Mouse (Mus musculus) heart, embryonic 11.5 days (tissue): Measurements from ENCODE around the gene Atraid. TPM values are rescaled to one million over a fixed set of nuclear protein-coding genes. Genes with fewer than 3 reads are reported as not detected.
"Not testable (repeated sequence)": the region's sequence is repeated elsewhere in the genome, so short reads cannot be mapped to it uniquely, and the experiment has no call there.

Experiments used
- ATAC-seq: fragments of 200-750 bp; cut with Nextera tagmentation; replicated peaks from 2 replicates; pipeline ENCODE4 v1.8.0; 2017; ENCODE audit warnings: moderate library complexity; ENCODE audit not compliant: insufficient number of reproducible peaks, low FRiP score, low TSS enrichment
- H3K27ac ChIP-seq: fragments of 300-500 bp; sonication (generic); 2 replicates; pipeline ENCODE4 v1.5.1; 2014; ENCODE audit warnings: mild to moderate bottlenecking, low read depth, low read length
- H3K27me3 ChIP-seq: fragments of 300-500 bp; sonication (generic); 2 replicates; pipeline ENCODE4 v1.6.1; 2014; ENCODE audit warnings: mild to moderate bottlenecking, low read length, mixed read lengths; ENCODE audit not compliant: control insufficient read depth, insufficient read depth
- H3K36me3 ChIP-seq: fragments of 300-500 bp; sonication (generic); 2 replicates; pipeline ENCODE4 v1.6.1; 2014; ENCODE audit warnings: mild to moderate bottlenecking, low read length, moderate library complexity, mixed read lengths; ENCODE audit not compliant: control insufficient read depth, insufficient read depth
- H3K4me1 ChIP-seq: fragments of 300-500 bp; sonication (generic); 2 replicates; pipeline ENCODE4 v1.6.1; 2014; ENCODE audit warnings: low read length; ENCODE audit not compliant: control insufficient read depth, insufficient read depth
- H3K4me2 ChIP-seq: fragments of 300-500 bp; sonication (generic); 2 replicates; pipeline ENCODE4 v1.6.1; 2014; ENCODE audit warnings: mild to moderate bottlenecking, moderate library complexity
- H3K4me3 ChIP-seq: fragments of 300-500 bp; sonication (generic); 2 replicates; pipeline ENCODE4 v1.5.1; 2014; ENCODE audit warnings: low read depth, low read length
- H3K9ac ChIP-seq: fragments of 300-500 bp; sonication (generic); 2 replicates; pipeline ENCODE4 v1.6.1; 2014; ENCODE audit warnings: mild to moderate bottlenecking, low read depth, low read length, moderate library complexity
- H3K9me3 ChIP-seq: fragments of 300-500 bp; sonication (generic); replicated peaks from 2 replicates; pipeline ENCODE4 v1.6.1; 2016; ENCODE audit warnings: low read length; ENCODE audit not compliant: control insufficient read depth
- WGBS: fragments of 180-500 bp; shearing (Covaris S2); extraction: QIAGEN DNeasy Blood & Tissue Kit; methylation state at CpG from one replicate; pipeline ENCODE4 v1.1.7; 2014; ENCODE audit not compliant: insufficient replicate concordance; 5-methylcytosine and 5-hydroxymethylcytosine counted together
- polyA plus RNA-seq: library from polyadenylated mRNA; unstranded; fragments of >200 nt; fragmentation: Nextera tagmentation; extraction: Ambion mirVana; gene quantifications from 2 replicates; pipeline ENCODE4 v1.2.1, GENCODE M21; 2014

Gene Atraid
- polyA plus RNA-seq, 1 experiment from 2014 or later: 101 TPM

DNA sequence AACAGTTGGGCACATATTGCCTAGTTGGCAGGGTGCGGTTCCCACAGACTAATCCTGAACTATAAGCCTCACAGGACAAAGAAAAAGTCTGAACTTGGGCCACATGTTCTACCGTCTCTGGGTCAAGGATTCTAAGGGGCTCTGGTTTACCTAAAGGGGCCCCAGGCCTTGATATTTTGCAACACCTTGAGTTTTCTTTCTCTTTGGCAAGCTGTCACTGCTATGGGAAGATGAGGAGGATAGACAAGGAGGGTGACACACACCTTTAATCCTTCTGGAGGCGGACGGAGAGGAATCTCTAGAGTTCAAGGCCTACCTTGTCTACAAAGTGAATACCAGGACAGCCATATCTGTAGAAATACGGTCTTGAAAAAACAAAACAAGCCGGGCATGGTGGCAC lies 1.7 kb upstream of the Atraid start:
- no peaks in the 10 kb centered on the region for H3K27me3 ChIP-seq
- 89% methylated on average over 6 of the region's 6 CpGs for WGBS
- no peaks in the 10 kb centered on the region for H3K36me3 ChIP-seq
- H3K4me1 ChIP-seq: no peaks in the 10 kb centered on the region
- H3K4me3 ChIP-seq: no peak overlapping the region
- no peak for ATAC-seq
- H3K4me2 ChIP-seq: no peak overlapping the region
- no peak overlapping the region for H3K27ac ChIP-seq
- no peaks in the 10 kb centered on the region for H3K9me3 ChIP-seq
- no peak overlapping the region for H3K9ac ChIP-seq

DNA sequence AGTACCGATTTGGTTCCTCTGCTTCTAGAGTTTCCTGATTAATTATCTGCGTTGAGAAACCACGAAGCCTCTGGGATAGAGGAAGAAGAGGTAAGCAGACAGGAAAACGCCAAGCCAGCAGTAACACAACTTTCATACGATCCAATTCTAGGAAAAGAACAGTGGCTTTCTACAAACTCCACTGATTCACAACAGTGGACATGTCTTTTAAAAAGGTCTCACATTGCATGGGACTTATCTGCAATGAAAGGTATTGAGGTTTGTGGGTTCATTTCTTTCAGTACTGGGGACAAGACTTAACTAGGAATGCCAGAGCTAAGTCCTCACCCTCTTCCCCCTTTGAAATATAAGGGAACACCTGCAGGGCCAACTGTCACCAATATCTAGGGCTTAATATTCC lies 1.0 kb upstream of the Atraid start:
- WGBS: 60% methylated on average over 5 of the region's 5 CpGs
- Histone ChIP-seq H3K27me3 (no peaks in the 10 kb centered on the region), H3K27ac (no peak overlapping the region), H3K4me3 (peak overlapping the region; percentile 76), H3K4me1 (no peaks in the 10 kb centered on the region), H3K9ac (peak overlapping the region; percentile 89), H3K4me2 (peak overlapping the region; percentile 73), H3K9me3 (no peaks in the 10 kb centered on the region), H3K36me3 (no peaks in the 10 kb centered on the region)
- ATAC-seq: no peak

- Histone ChIP-seq H3K9ac (peak within 1 kb of the TSS; percentile 89), H3K27ac (peak within 1 kb of the TSS; percentile 98), H3K27me3 (no peaks in the 10 kb centered on the region), H3K36me3 (no peaks in the 10 kb centered on the region), H3K9me3 (no peaks in the 10 kb centered on the region), H3K4me1 (no peaks in the 10 kb centered on the region), H3K4me2 (peak within 1 kb of the TSS; percentile 73), H3K4me3 (peak within 1 kb of the TSS; percentile 76)
- peak; percentile 43; the same call in 1 of the 2 replicates for ATAC-seq
- 1% methylated on average over 23 of the region's 23 CpGs for WGBS
These were observed 890 bp downstream of the Atraid start, which contains the start of gene Slc5a6 for GRCm38 (mm10) chr5:31048763-31049641. Slc5a6 (minus strand) TSS chr5:31048924.

DNA sequence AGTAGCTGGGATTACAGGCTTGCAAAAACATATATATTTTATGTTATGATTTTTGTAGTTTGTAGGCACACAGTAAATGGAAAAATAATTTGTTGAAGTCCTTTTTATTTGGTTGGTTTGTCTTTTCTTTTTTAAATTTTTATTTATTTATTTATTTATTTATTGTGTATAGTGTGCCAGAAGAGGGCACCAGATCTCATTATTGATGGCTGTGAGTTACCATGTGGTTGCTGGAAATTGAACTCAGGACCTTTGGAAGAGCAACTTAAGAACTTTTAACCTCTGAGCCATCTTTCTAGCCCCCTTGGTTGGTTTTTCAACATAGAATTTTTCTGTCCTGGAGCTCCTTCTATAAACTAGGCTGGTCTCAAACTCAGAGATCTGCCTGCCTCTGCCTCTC lies 2.3 kb downstream of the Atraid start:
- Histone ChIP-seq H3K27ac (no peak overlapping the region), H3K4me1 (peaks cover 2% of the 10 kb centered on the region; the same call in 1 of the 2 replicates), H3K4me3 (no peak overlapping the region), H3K27me3 (no peaks in the 10 kb centered on the region), H3K9ac (no peak overlapping the region), H3K9me3 (no peaks in the 10 kb centered on the region), H3K36me3 (no peaks in the 10 kb centered on the region), H3K4me2 (no peak overlapping the region)
- no peak for ATAC-seq

DNA sequence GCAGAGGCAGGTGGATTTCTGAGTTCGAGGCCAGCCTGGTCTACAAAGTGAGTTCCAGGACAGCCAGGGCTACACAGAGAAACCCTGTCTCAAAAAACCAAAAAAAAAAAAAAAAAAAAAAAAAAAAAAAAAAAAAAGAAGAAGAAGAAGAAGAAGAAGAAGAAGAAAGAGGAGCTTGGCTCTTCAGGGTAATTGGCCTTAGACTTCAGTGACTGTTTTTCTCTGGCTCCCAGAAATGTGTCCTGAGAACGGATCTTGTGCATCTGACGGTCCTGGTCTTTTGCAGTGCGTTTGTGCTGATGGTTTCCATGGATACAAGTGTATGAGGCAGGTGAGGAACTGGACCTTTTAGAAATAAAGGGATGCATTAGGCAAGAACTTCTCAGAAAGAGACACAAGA lies 5.6 kb downstream of the Atraid start:
- H3K4me1 ChIP-seq, H3K9ac ChIP-seq, H3K9me3 ChIP-seq, H3K36me3 ChIP-seq, H3K4me3 ChIP-seq, H3K27me3 ChIP-seq, ATAC-seq, H3K27ac ChIP-seq: not testable (repeated sequence)
- peak overlapping the region; percentile 96 for H3K4me2 ChIP-seq
- 61% methylated on average over 4 of the region's 4 CpGs for WGBS

DNA sequence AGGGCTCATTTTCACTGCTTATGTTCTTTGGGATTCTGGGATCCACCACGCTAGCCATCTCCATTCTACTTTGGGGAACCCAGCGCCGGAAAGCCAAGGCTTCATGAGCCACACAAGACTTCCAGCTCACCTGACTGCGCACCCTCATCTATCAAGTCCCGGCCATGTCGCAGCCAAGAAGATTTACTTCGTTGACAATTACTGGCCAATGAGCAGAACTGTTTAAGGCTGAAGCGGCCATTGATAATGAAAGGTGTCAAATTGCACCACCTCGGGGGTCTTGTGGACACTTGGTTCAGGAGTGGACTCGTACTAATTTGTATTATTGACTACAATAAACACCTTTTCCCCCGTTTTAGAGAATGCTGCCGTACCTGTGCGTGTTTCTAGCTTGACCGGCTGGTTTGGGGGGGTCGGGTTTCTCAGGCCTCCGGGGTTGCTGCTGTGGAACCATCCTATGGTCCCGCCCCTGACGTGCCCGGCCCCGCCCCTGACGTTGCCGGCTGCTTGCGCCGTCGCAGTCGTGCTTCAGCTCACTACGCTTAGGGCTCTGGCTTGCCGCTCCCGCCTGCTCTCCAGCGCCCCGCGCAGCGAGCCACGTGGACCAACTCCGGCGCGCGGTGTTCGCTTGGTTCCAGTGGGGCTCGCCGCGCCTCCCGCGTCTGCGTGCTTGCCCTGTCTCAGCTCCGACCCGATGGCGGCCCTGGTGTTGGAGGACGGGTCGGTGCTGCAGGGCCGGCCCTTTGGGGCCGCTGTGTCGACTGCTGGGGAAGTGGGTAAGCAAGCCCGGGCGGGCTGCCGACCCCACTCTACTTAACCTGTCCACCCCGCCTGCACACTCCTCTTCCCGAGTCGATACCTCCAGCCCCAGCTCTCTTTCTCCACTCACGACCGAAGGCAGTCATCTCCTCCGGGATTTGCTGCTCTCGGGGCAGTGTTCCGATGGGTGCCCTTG lies 6.4 kb downstream of the Atraid start, which contains the start of gene Cad:
Cad (plus strand) TSS at position 520 of the 955 bp plus-strand sequence.
- H3K9me3 ChIP-seq: no peaks in the 10 kb centered on the region
- H3K4me3 ChIP-seq: peak within 1 kb of the TSS; percentile 74
- WGBS: under 1% methylated on average over 63 of the region's 64 CpGs
- ATAC-seq: peak; percentile 95
- H3K4me2 ChIP-seq: peak within 1 kb of the TSS; percentile 96
- peak within 1 kb of the TSS; percentile 89 for H3K9ac ChIP-seq
- peaks cover 7% of the 10 kb centered on the region for H3K36me3 ChIP-seq
- no peaks in the 10 kb centered on the region for H3K27me3 ChIP-seq
- H3K4me1 ChIP-seq: peaks cover 6% of the 10 kb centered on the region; the same call in 1 of the 2 replicates
- H3K27ac ChIP-seq: peak within 1 kb of the TSS; percentile 70

DNA sequence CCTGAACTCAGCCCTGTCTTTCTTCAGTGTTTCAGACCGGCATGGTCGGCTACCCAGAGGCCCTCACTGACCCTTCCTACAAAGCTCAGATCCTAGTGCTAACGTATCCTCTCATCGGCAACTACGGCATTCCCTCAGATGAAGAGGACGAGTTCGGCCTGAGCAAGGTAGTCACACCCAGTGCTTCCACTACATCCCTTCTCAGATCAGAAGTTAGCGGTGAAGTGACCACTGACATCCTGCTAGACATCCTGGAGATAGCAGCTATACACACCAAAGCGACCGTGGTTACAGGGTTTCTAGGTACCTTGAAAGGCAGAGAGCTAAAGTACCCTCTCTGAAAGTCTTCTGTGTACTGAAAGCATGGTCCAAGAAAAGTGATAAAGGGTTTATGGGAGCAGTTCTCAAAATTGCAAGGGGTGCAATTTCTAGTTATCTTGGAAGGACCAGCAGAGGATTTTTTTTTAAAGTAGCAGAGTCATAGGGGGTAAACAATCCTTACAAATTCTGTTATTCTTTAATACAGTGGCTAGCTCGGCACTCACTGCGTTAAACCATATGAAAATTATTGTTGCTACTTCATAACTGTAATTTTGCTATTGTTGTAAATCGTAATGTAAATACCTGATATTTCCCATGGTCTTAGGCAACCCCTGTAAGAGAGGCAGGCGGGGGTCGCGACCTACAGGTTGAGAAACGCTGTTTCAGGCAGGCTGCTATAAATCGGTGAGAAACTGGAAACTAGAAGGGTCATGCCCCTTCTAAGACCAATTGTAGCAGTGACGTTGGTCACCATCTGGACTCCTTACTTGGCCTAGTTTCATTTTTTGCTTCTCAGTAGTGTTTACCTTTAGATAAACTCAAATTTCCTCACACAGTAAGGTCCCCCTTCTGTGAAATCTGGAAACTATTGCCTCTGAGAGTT lies 7.4 kb downstream of the Atraid start:
- Histone ChIP-seq H3K9me3 (no peaks in the 10 kb centered on the region), H3K9ac (peak overlapping the region; percentile 89), H3K4me2 (peak overlapping the region; percentile 96), H3K4me3 (peak overlapping the region; percentile 74), H3K36me3 (peaks cover 16% of the 10 kb centered on the region), H3K27ac (peak overlapping the region; percentile 70), H3K4me1 (peaks cover 6% of the 10 kb centered on the region; the same call in 1 of the 2 replicates), H3K27me3 (no peaks in the 10 kb centered on the region)
- WGBS: 23% methylated on average over 19 of the region's 19 CpGs
- 0 out of 2 replicates have a peak, but pooled peaks have one; percentile 33 for ATAC-seq
